ENCODE assay signal across 8 mouse cellular contexts in genomic region chr14:12529961-12530542, GRCm38 (mm10).
A peak's percentile ranks its signal among the peaks of the same experiment; 100 is the strongest.
DNase-seq lines count a peak whose midpoint lies in the region; ATAC-seq and TF ChIP-seq lines count a peak whose summit lies in the region.

No protein-coding gene starts in this region.

- peak overlapping the region; percentile 39 for H3K4me2 ChIP-seq in forebrain, embryonic 16.5 days (ENCODE audit: low read length)
- H3K4me2 ChIP-seq in intestine, postnatal 0 days (replicated peaks; ENCODE audit: low read depth): no peak overlapping the region
- H3K4me2 ChIP-seq in midbrain, embryonic 15.5 days: peak overlapping the region; percentile 33

- H3K36me3 ChIP-seq in heart, embryonic 10.5 days: no peaks in the 10 kb centered on the region
- no peaks in the 10 kb centered on the region for H3K36me3 ChIP-seq in forebrain, embryonic 16.5 days (ENCODE audit: control insufficient read depth, insufficient read depth)
- H3K36me3 ChIP-seq in intestine, postnatal 0 days (ENCODE audit: control insufficient read depth, insufficient read depth): no peaks in the 10 kb centered on the region
- no peaks in the 10 kb centered on the region for H3K36me3 ChIP-seq in midbrain, embryonic 15.5 days (replicated peaks)

- TF ChIP-seq CTCF in intestine, postnatal 0 days (IDR thresholded peaks at IDR 0.05; ENCODE audit: low read depth): peak; percentile 85

- peak; percentile 69 for ATAC-seq in forebrain, embryonic 16.5 days
- ATAC-seq in intestine, postnatal 0 days: 0 out of 2 replicates have a peak, but pooled peaks have one; percentile 25
- peak; percentile 59 for ATAC-seq in midbrain, embryonic 15.5 days (replicated peaks)

- DNase-seq in heart, embryonic 10.5 days (ENCODE audit: low spot score): peak; percentile 81
- no peak for DNase-seq in heart, adult 9 months (ENCODE audit: low spot score in 2 of 2)
- peak; percentile 54 to 58 for DNase-seq in cerebellum, adult 18-20 months
- peak; percentile 61 to 64 for DNase-seq in left cerebral cortex, postnatal 14 days (ENCODE audit: low spot score in 2 of 2)
- DNase-seq in yolk sac, embryonic 10.5 days (ENCODE audit: low spot score): peak; percentile 44

- intact Hi-C loops in left cerebral cortex, postnatal 14 days (cut with DNase I): loop anchor here (2.0 to 5.0 kb wide), 4 partner anchors 93 to 377 kb away; no protein-coding TSS in a partner anchor

- WGBS in heart, embryonic 10.5 days: 23% methylated on average over 11 of the region's 11 CpGs
- 4% methylated on average over 11 of the region's 11 CpGs for whole genome bisulfite sequencing in forebrain, embryonic 16.5 days
- WGBS in intestine, postnatal 0 days: 15% methylated on average over 11 of the region's 11 CpGs
- WGBS in midbrain, embryonic 15.5 days: 11% methylated on average over 11 of the region's 11 CpGs

- H3K9me3 ChIP-seq in heart, embryonic 10.5 days: no peaks in the 10 kb centered on the region
- H3K9me3 ChIP-seq in forebrain, embryonic 16.5 days (ENCODE audit: control insufficient read depth, low read length): no peaks in the 10 kb centered on the region
- H3K9me3 ChIP-seq in intestine, postnatal 0 days (ENCODE audit: control insufficient read depth): no peaks in the 10 kb centered on the region
- no peaks in the 10 kb centered on the region for H3K9me3 ChIP-seq in midbrain, embryonic 15.5 days

- H3K9ac ChIP-seq in forebrain, embryonic 16.5 days (replicated peaks; ENCODE audit: low read depth, low read length): peak overlapping the region; percentile 35; the same call in 1 of the 2 replicates
- no peak overlapping the region for H3K9ac ChIP-seq in intestine, postnatal 0 days (ENCODE audit: low read depth, low read length)
- H3K9ac ChIP-seq in midbrain, embryonic 15.5 days: no peak overlapping the region

- no peaks in the 10 kb centered on the region; the same call in 1 of the 2 replicates for H3K27me3 ChIP-seq in heart, embryonic 10.5 days (ENCODE audit: insufficient read depth, poor library complexity, severe bottlenecking)
- no peaks in the 10 kb centered on the region for H3K27me3 ChIP-seq in forebrain, embryonic 16.5 days (replicated peaks; ENCODE audit: control insufficient read depth, insufficient read depth, low read length)
- no peaks in the 10 kb centered on the region for H3K27me3 ChIP-seq in intestine, postnatal 0 days (replicated peaks; ENCODE audit: control insufficient read depth, insufficient read depth, low read length)
- H3K27me3 ChIP-seq in midbrain, embryonic 15.5 days (replicated peaks): 0 out of 2 replicates have a peak, but pooled peaks cover 2% of the 10 kb centered on the region

- no peak overlapping the region for H3K27ac ChIP-seq in heart, embryonic 10.5 days
- H3K27ac ChIP-seq in forebrain, embryonic 16.5 days (ENCODE audit: low read length): peak overlapping the region; percentile 60
- no peak overlapping the region for H3K27ac ChIP-seq in intestine, postnatal 0 days (ENCODE audit: low read depth, low read length)
- H3K27ac ChIP-seq in midbrain, embryonic 15.5 days: no peak overlapping the region

- no peak overlapping the region for H3K4me3 ChIP-seq in heart, embryonic 10.5 days
- no peak overlapping the region; the same call in 1 of the 2 replicates for H3K4me3 ChIP-seq in forebrain, embryonic 16.5 days (replicated peaks; ENCODE audit: low read length)
- no peak overlapping the region for H3K4me3 ChIP-seq in intestine, postnatal 0 days (ENCODE audit: low read depth, low read length)
- no peak overlapping the region for H3K4me3 ChIP-seq in midbrain, embryonic 15.5 days

- no peaks in the 10 kb centered on the region for H3K4me1 ChIP-seq in heart, embryonic 10.5 days
- peaks cover 11% of the 10 kb centered on the region for H3K4me1 ChIP-seq in forebrain, embryonic 16.5 days (replicated peaks; ENCODE audit: control insufficient read depth, insufficient read depth, low read length)
- no peaks in the 10 kb centered on the region for H3K4me1 ChIP-seq in intestine, postnatal 0 days (replicated peaks; ENCODE audit: control insufficient read depth, insufficient read depth, low read length)
- peaks cover 5% of the 10 kb centered on the region; the same call in 1 of the 2 replicates for H3K4me1 ChIP-seq in midbrain, embryonic 15.5 days

Comparison
In these comparisons a context has a peak if more than half of its experiments do, and no peak if none do; other contexts are left out.
1. DNase-seq: peak in heart, embryonic 10.5 days (single experiment), cerebellum, adult 18-20 months (2 of 2), left cerebral cortex, postnatal 14 days (2 of 2) and yolk sac, embryonic 10.5 days (single experiment); none in heart, adult 9 months (0 of 2).
2. Peak in every context shown above with its lines, with median percentiles within 50 percentile points of each other: ATAC-seq.